Mouse (Mus musculus) thymus, adult 2 months (tissue): ENCODE measurements around the gene Mapkap1.

ENCODE experiments used
- CTCF ChIP-seq: fragments of 200-500 bp; IDR thresholded peaks from 2 replicates; pipeline ENCODE4 v1.5.1; 2012; ENCODE audit warnings: mild to moderate bottlenecking, control low read depth, low read length, moderate library complexity, borderline replicate concordance; ENCODE audit not compliant: control insufficient read depth, poor library complexity, insufficient read depth; ENCODE audit errors: extremely low read depth
- POLR2A ChIP-seq: fragments of 200-500 bp; IDR thresholded peaks from 2 replicates; pipeline ENCODE4 v1.6.1; 2012; ENCODE audit warnings: mild to moderate bottlenecking, low read length, control low read depth, moderate library complexity; ENCODE audit not compliant: control insufficient read depth, poor library complexity, insufficient read depth; ENCODE audit errors: extremely low read depth

DNA sequence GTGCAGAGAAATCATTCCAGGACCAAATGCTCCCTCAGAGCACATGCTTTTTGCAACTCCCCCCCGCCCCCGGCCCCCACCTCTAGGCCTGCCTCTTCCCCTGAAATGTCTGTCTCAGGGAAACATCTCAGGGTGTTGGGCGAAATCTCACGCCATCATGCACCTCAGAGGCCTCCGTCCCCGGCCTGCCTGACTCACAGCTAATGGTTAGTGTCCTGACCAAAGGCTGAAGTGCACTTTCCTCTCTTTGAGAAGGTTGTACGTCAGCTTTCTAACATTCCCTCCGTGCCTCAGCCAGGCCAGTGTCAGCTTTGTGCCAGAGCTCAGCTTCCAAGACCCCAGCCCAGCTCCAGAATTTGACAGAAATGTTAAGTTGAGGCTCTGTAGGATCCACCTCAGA, 214.9 kb downstream of the Mapkap1 start:
- TF ChIP-seq POLR2A (no peak), CTCF (no peak)
